Mouse (Mus musculus) bone marrow macrophage, adult 2 months (primary cell): ENCODE data around the gene B430218F22Rik. TPM values are rescaled to one million over a fixed set of nuclear protein-coding genes. Genes with fewer than 3 reads are reported as not detected.
"Not testable (repeated sequence)": the region's sequence is repeated elsewhere in the genome, so short reads cannot be mapped to it uniquely, and the experiment has no call there.

Experiments
- H3K27ac ChIP-seq: 2 replicates; pipeline ENCODE4 v1.5.1; 2012; ENCODE audit warnings: low read depth, low read length; ENCODE audit not compliant: insufficient read depth
- H3K4me1 ChIP-seq: 2 replicates; pipeline ENCODE4 v1.6.1; 2012; ENCODE audit warnings: low read length; ENCODE audit not compliant: control insufficient read depth, insufficient read depth
- H3K4me3 ChIP-seq: 2 replicates; pipeline ENCODE4 v1.5.1; 2012; ENCODE audit warnings: mild to moderate bottlenecking, low read length, moderate library complexity; ENCODE audit not compliant: insufficient read depth
- CTCF ChIP-seq: IDR thresholded peaks from 2 replicates; pipeline ENCODE4 v1.5.1; 2012; ENCODE audit warnings: low read depth, mild to moderate bottlenecking, low read length, moderate library complexity
- POLR2A ChIP-seq: IDR thresholded peaks from 2 replicates; pipeline ENCODE4 v1.6.1; 2012; ENCODE audit warnings: mild to moderate bottlenecking, low read depth, low read length, borderline replicate concordance
- polyA plus RNA-seq: library from polyadenylated mRNA; stranded (reverse); fragments of >200 nt; gene quantifications from 2 replicates; pipeline ENCODE4 v1.2.4, GENCODE M21; 2012; ENCODE audit not compliant: missing spikeins, insufficient read depth, insufficient read length

Gene B430218F22Rik
- polyA plus RNA-seq, result not detected in 2 replicates

GRCm38 (mm10) chr13:118386511-118387447 is at the start of gene B430218F22Rik, which contains the start of gene Mrps30:
Gene B430218F22Rik (plus strand): TSS chr13:118386630.
Gene Mrps30 (minus strand): TSS chr13:118387252.
- TF ChIP-seq CTCF (no peak), POLR2A (no peak)
- peak within 1 kb of the TSS; percentile 98 for H3K4me3 ChIP-seq
- 0 out of 2 replicates have a peak within 1 kb of the TSS, but pooled peaks have one; percentile 11 for H3K27ac ChIP-seq
- peaks cover 4% of the 10 kb centered on the region; the same call in 1 of the 2 replicates for H3K4me1 ChIP-seq

DNA sequence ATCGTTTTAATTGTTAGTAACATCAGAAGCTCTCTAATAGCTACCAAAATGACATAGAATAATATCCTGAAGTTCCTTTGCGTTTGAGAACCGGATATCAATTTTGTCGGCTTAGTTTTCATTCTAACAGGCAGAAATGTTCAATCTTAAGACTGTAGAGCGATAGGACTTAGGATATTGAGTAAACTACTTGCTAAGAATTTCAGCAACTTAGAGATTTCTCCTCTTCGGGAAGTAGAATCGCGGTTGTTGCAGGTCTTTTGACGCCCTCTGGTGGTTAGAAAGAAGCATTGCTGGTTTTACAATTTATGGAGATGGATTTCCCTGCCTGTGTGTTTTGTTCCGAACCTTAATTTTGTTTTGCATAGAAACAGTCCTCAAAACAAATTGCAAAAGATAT is 36.2 kb upstream of the B430218F22Rik start:
- no peaks in the 10 kb centered on the region for H3K4me1 ChIP-seq
- H3K4me3 ChIP-seq, result no peak overlapping the region
- TF ChIP-seq CTCF, result no peak
- TF ChIP-seq POLR2A, result no peak
- no peak overlapping the region for H3K27ac ChIP-seq

DNA sequence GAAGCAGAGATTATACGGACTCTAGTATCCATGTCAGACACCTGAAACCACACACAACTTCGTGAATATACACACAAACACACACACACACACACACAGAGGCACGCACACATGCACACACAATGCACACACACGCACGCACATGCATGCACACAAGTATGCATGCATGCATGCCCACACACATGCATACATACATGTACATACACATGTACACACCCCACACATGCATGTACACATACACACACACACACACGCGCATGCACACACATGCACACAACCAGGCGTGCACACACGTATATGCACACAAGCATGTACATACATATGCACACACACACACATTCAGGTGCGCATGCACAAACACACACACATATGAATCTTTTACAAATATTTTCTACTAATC is 35.6 kb upstream of the B430218F22Rik start:
- no peaks in the 10 kb centered on the region for H3K4me1 ChIP-seq
- no peak overlapping the region for H3K4me3 ChIP-seq
- H3K27ac ChIP-seq, result no peak overlapping the region
- TF ChIP-seq POLR2A, result no peak
- TF ChIP-seq CTCF, result no peak

- TF ChIP-seq POLR2A (no peak), CTCF (no peak)
- no peaks in the 10 kb centered on the region for H3K4me1 ChIP-seq
- no peak overlapping the region for H3K27ac ChIP-seq
- no peak overlapping the region for H3K4me3 ChIP-seq
Measured at GRCm38 (mm10) chr13:118363342-118363741, 23.1 kb upstream of the B430218F22Rik start.

DNA sequence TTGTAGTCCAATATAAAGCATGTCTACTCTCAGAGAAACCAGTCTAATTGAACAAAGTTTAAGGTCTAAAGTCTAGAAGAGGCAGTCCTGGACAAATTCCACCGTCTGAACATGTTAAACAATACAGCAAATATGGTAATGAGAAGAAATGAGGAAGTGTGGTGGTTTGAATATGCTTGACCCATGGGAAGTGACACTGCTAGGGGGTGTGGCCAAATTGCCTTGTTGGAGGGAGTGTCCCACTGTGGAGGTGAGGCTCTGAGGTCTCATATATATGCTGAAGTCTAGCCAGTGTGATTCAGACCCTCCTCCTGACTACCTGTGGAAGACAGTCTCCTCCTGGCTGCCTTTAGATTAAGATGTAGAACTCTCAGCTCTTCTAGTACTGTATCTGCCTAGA is 20.7 kb upstream of the B430218F22Rik start:
- no peak for TF ChIP-seq POLR2A
- H3K4me1 ChIP-seq, result no peaks in the 10 kb centered on the region
- H3K27ac ChIP-seq, result no peak overlapping the region
- H3K4me3 ChIP-seq, result no peak overlapping the region

DNA sequence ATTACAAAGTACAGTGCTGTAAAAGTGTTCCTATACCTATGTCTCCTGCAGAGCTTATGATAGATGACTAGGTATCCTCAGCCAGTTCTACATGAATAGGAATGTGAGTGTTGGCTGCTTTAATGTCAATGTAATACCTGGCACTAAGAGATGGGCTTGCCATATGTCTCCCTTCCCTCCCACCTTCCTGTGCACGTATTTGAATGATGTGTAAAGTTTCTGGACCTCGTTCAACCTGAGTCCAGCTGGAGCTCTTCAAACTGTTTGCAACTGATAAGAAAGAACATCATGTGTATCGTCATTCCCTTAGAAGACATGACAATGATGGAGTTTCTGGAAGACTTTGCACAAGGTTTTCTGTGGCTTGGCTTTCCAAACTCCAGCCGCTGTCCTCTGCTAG is 13.6 kb upstream of the B430218F22Rik start:
- no peak overlapping the region for H3K27ac ChIP-seq
- H3K4me1 ChIP-seq, result no peaks in the 10 kb centered on the region
- H3K4me3 ChIP-seq, result no peak overlapping the region
- TF ChIP-seq POLR2A (no peak), CTCF (no peak)

GRCm38 (mm10) chr13:118379155-118379554 is 7.3 kb upstream of the B430218F22Rik start:
- Histone ChIP-seq H3K27ac (no peak overlapping the region), H3K4me1 (no peaks in the 10 kb centered on the region), H3K4me3 (no peak overlapping the region)
- TF ChIP-seq POLR2A (no peak), CTCF (0 out of 2 replicates have a peak, but pooled peaks have one; percentile 42)

GRCm38 (mm10) chr13:118380381-118380780 is 6.0 kb upstream of the B430218F22Rik start:
- Histone ChIP-seq H3K4me1 (peaks cover 2% of the 10 kb centered on the region; the same call in 1 of the 2 replicates), H3K27ac (no peak overlapping the region), H3K4me3 (no peak overlapping the region)
- TF ChIP-seq POLR2A (no peak), CTCF (no peak)

DNA sequence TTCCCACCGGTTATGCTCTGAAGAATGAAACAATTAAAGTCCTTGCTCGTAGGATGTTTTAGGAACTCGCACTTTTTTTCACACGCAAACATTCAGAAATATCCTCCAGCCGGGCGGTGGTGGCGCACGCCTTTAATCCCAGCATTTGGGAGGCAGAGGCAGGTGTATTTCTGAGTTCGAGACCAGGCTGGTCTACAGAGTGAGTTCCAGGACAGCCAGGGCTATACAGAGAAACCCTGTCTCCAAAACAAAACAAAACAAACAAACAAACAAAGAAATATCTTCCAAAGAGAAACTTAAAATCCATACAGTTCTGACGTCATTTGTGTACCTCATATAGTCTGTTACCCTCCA is 995 bp downstream of the B430218F22Rik start:
- not testable (repeated sequence) for H3K4me1 ChIP-seq
- H3K27ac ChIP-seq, result 0 out of 2 replicates have a peak overlapping the region, but pooled peaks have one; percentile 11
- peak overlapping the region; percentile 98 for H3K4me3 ChIP-seq

- TF ChIP-seq POLR2A, result no peak
- TF ChIP-seq CTCF, result no peak
- H3K27ac ChIP-seq, result no peak overlapping the region
- no peak overlapping the region for H3K4me3 ChIP-seq
- no peaks in the 10 kb centered on the region for H3K4me1 ChIP-seq
Measured at GRCm38 (mm10) chr13:118395803-118396202, 9.4 kb downstream of the B430218F22Rik start.
